Mouse (Mus musculus): ENCODE data around the gene P2ry2. TPM values are rescaled to one million over a fixed set of nuclear protein-coding genes. Genes with fewer than 3 reads are reported as not detected.

Gene P2ry2
- total and polyA plus RNA-seq, 2 experiments, result 4.1 to 15.4 TPM

DNA sequence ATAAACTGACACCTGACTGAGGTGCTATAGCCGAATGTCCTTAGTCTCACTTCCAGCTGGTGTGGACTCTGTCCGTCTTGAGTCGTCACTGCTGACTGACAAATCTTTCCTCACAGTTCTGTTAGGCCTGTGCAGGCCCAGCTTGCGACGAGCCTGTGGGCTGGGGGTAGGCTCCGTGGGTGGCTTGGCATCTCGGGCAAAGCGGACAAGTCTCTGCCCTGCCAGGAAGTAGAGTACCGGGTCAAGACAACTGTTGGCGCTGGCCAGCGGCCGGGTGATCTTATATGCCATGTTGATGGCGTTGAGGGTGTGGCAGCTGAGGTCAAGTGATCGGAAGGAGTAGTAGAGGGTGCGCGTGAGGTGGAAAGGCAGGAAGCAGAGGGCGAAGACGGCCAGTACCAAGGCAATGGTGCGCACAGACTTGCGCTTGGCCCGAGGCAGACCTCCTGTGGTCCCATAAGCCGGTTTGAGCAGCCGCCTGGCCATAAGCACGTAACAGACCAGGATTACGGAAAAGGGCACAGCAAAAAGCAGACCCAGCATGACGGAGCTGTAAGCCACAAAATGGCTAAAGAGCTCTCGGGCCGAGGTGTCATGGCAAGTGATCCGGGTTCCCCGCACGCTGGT lies 14.6 kb downstream of the P2ry2 start:
- TF ChIP-seq POLR2A (IDR thresholded peaks at IDR 0.05; ENCODE audit: extremely low read depth, insufficient read depth, low read length) (no peak), CTCF (IDR thresholded peaks at IDR 0.05; ENCODE audit: low read depth, low read length) (no peak)
- H3K36me3 ChIP-seq (ENCODE audit: control insufficient read depth, insufficient read depth, low read length), result no peaks in the 10 kb centered on the region
- DNase-seq (ENCODE audit: extremely low read depth, low read depth, low spot score), result no peak
- H3K79me2 ChIP-seq (ENCODE audit: control insufficient read depth, insufficient read depth, low read length), result no peaks in the 10 kb centered on the region
- H3K27ac ChIP-seq (replicated peaks; ENCODE audit: insufficient read depth, low read depth, low read length), result no peak overlapping the region
- peaks cover 24% of the 10 kb centered on the region for H3K4me1 ChIP-seq (ENCODE audit: control insufficient read depth, insufficient read depth, low read length)
- 95% methylated on average over 31 of the region's 31 CpGs for WGBS
- H3K9ac ChIP-seq (ENCODE audit: low read depth, low read length), result no peak overlapping the region
- no peak overlapping the region for H3K4me3 ChIP-seq (ENCODE audit: insufficient read depth, low read depth, low read length)
- H3K27me3 ChIP-seq (ENCODE audit: control insufficient read depth, insufficient read depth, low read length), result no peaks in the 10 kb centered on the region

DNA sequence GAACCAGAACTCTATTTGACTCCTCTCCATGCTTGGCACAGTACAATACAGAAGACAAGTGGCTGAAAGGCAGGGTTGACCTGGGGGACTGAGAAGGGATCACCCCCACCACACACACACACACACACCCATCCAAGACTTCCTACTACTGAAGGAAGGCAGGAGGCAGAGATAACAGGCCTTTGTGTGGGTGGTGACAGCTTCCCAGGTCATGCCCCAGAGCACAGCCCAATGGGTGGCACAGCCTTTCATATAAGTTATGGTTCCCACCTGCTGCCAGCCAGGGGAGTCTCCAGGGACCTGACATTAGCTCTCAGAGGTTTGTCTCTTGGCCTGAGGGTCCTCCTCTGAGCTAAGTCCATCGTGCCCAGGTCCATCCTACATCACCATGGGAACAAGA lies 15.5 kb downstream of the P2ry2 start:
- Histone ChIP-seq H3K36me3 (ENCODE audit: control insufficient read depth, insufficient read depth, low read length) (no peaks in the 10 kb centered on the region), H3K27ac (replicated peaks; ENCODE audit: insufficient read depth, low read depth, low read length) (no peak overlapping the region), H3K27me3 (ENCODE audit: control insufficient read depth, insufficient read depth, low read length) (no peaks in the 10 kb centered on the region), H3K4me3 (ENCODE audit: insufficient read depth, low read depth, low read length) (no peak overlapping the region), H3K9ac (ENCODE audit: low read depth, low read length) (no peak overlapping the region), H3K4me1 (ENCODE audit: control insufficient read depth, insufficient read depth, low read length) (peaks cover 16% of the 10 kb centered on the region), H3K79me2 (ENCODE audit: control insufficient read depth, insufficient read depth, low read length) (no peaks in the 10 kb centered on the region)
- WGBS, result 94% methylated on average over 1 of the region's 1 CpGs
- DNase-seq (ENCODE audit: extremely low read depth, low read depth, low spot score), result no peak
- no peak for TF ChIP-seq CTCF (IDR thresholded peaks at IDR 0.05; ENCODE audit: low read depth, low read length)
- no peak for TF ChIP-seq POLR2A (IDR thresholded peaks at IDR 0.05; ENCODE audit: extremely low read depth, insufficient read depth, low read length)

DNA sequence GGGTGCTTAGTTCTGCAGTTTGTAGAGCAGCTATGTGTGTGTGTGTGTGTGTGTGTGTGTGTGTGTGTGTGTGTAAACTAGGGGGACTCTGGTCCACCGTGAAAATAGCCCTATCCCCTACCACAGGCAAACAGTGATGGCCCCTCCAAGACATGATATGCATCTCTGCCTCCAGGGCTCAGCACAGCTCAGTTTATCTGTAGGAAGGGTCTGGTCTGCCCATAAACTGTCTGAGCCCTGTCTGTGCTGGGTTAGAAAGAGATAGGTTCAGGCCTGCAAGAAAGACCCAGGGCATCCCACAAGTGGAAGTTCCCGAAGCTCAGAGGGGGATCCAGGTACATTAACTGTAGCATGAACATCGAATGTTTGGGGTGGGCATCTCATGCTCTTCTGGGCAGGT lies 16.7 kb downstream of the P2ry2 start:
- TF ChIP-seq POLR2A (IDR thresholded peaks at IDR 0.05; ENCODE audit: extremely low read depth, insufficient read depth, low read length) (no peak), CTCF (IDR thresholded peaks at IDR 0.05; ENCODE audit: low read depth, low read length) (no peak)
- Histone ChIP-seq H3K9ac (ENCODE audit: low read depth, low read length) (no peak overlapping the region), H3K79me2 (ENCODE audit: control insufficient read depth, insufficient read depth, low read length) (no peaks in the 10 kb centered on the region), H3K36me3 (ENCODE audit: control insufficient read depth, insufficient read depth, low read length) (no peaks in the 10 kb centered on the region), H3K4me1 (ENCODE audit: control insufficient read depth, insufficient read depth, low read length) (peaks cover 13% of the 10 kb centered on the region), H3K4me3 (ENCODE audit: insufficient read depth, low read depth, low read length) (no peak overlapping the region), H3K27me3 (ENCODE audit: control insufficient read depth, insufficient read depth, low read length) (no peaks in the 10 kb centered on the region), H3K27ac (replicated peaks; ENCODE audit: insufficient read depth, low read depth, low read length) (no peak overlapping the region)
- WGBS, result 93% methylated on average over 3 of the region's 3 CpGs
- DNase-seq (ENCODE audit: extremely low read depth, low read depth, low spot score), result no peak

DNA sequence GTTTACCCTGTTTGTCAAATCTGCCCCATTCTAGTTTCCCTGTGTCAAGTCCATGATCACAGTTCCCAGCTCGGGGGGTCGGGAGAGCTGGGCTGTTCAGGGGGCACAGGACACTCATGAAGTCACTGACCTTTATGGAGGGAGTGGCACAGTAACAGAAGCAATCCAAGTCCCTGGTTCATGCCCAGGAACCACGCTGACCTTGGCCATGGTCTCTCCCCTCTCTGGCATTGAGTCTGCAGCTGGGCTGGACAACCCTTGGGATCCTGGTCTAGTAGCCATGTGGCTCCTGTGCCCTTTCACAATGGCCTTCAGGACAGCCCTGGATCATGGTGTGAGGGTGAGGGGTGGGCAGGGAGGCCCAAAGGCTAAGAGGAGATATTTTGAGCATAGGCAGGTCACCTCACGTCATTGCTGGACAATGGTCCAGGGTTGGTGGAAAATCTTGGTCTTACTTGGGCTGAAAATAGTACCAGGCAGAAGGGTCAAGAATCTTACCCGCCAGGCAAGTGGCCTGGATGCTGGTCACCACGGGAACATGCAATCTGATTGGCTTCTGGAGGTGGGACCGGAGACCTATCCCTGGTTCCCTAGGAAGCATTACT lies 17.3 kb downstream of the P2ry2 start:
- H3K9ac ChIP-seq (ENCODE audit: low read depth, low read length), result no peak overlapping the region
- peak; percentile 41 for DNase-seq (ENCODE audit: extremely low read depth, low read depth, low spot score)
- no peaks in the 10 kb centered on the region for H3K79me2 ChIP-seq (ENCODE audit: control insufficient read depth, insufficient read depth, low read length)
- peaks cover 13% of the 10 kb centered on the region for H3K4me1 ChIP-seq (ENCODE audit: control insufficient read depth, insufficient read depth, low read length)
- H3K36me3 ChIP-seq (ENCODE audit: control insufficient read depth, insufficient read depth, low read length), result no peaks in the 10 kb centered on the region
- WGBS, result 85% methylated on average over 7 of the region's 7 CpGs
- no peak overlapping the region for H3K27ac ChIP-seq (replicated peaks; ENCODE audit: insufficient read depth, low read depth, low read length)
- no peak overlapping the region for H3K4me3 ChIP-seq (ENCODE audit: insufficient read depth, low read depth, low read length)
- TF ChIP-seq POLR2A (IDR thresholded peaks at IDR 0.05; ENCODE audit: extremely low read depth, insufficient read depth, low read length) (no peak), CTCF (IDR thresholded peaks at IDR 0.05; ENCODE audit: low read depth, low read length) (no peak)
- H3K27me3 ChIP-seq (ENCODE audit: control insufficient read depth, insufficient read depth, low read length), result no peaks in the 10 kb centered on the region

DNA sequence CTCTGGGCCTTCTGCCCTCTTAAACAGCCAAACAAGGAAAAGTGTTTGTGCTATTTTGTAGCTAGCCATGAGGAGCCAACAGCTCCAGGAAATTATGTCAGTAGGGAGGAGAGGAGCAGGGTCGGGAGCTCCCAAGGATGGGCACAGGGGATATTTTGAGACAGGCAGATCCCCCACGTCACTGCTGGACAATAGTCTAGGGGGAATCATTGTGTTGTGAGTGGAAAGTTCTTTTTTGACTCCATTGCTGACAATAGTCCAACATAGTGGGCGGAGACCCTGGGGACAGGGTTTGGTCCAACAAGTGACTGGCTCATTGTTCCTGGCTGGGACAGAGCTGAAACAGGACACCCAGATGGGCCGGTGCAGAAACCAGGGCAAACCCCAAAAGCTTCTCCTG lies 19.5 kb downstream of the P2ry2 start:
- WGBS, result 78% methylated on average over 4 of the region's 4 CpGs
- Histone ChIP-seq H3K27ac (replicated peaks; ENCODE audit: insufficient read depth, low read depth, low read length) (no peak overlapping the region), H3K79me2 (ENCODE audit: control insufficient read depth, insufficient read depth, low read length) (no peaks in the 10 kb centered on the region), H3K36me3 (ENCODE audit: control insufficient read depth, insufficient read depth, low read length) (no peaks in the 10 kb centered on the region), H3K27me3 (ENCODE audit: control insufficient read depth, insufficient read depth, low read length) (no peaks in the 10 kb centered on the region), H3K4me3 (ENCODE audit: insufficient read depth, low read depth, low read length) (no peak overlapping the region), H3K9ac (ENCODE audit: low read depth, low read length) (no peak overlapping the region), H3K4me1 (ENCODE audit: control insufficient read depth, insufficient read depth, low read length) (peaks cover 13% of the 10 kb centered on the region)
- TF ChIP-seq CTCF (IDR thresholded peaks at IDR 0.05; ENCODE audit: low read depth, low read length) (no peak), POLR2A (IDR thresholded peaks at IDR 0.05; ENCODE audit: extremely low read depth, insufficient read depth, low read length) (no peak)
- DNase-seq (ENCODE audit: extremely low read depth, low read depth, low spot score), result no peak

DNA sequence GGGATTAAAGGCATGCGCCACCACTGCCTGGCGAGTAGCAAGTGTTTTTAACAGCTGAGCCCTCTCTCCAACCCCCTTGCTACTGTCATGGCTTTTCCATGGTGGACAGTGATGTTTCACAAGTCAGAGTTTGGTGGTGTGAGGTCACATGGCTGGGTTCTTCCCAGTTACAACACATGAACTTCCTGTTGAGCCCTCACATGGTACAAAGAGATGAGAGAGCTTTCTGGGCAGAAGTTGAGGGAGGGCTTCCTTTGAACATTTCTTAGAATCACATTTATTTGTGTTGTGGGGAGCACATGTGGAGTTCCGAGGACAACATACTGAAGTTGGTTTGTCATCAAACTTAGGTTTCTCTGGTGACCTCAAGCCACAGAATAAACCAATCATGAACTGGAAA lies 20.7 kb downstream of the P2ry2 start:
- no peaks in the 10 kb centered on the region for H3K36me3 ChIP-seq (ENCODE audit: control insufficient read depth, insufficient read depth, low read length)
- no peak for DNase-seq (ENCODE audit: extremely low read depth, low read depth, low spot score)
- H3K4me1 ChIP-seq (ENCODE audit: control insufficient read depth, insufficient read depth, low read length), result peaks cover 13% of the 10 kb centered on the region
- no peaks in the 10 kb centered on the region for H3K27me3 ChIP-seq (ENCODE audit: control insufficient read depth, insufficient read depth, low read length)
- H3K9ac ChIP-seq (ENCODE audit: low read depth, low read length), result no peak overlapping the region
- H3K4me3 ChIP-seq (ENCODE audit: insufficient read depth, low read depth, low read length), result no peak overlapping the region
- no peak overlapping the region for H3K27ac ChIP-seq (replicated peaks; ENCODE audit: insufficient read depth, low read depth, low read length)
- H3K79me2 ChIP-seq (ENCODE audit: control insufficient read depth, insufficient read depth, low read length), result no peaks in the 10 kb centered on the region
- TF ChIP-seq POLR2A (IDR thresholded peaks at IDR 0.05; ENCODE audit: extremely low read depth, insufficient read depth, low read length) (no peak), CTCF (IDR thresholded peaks at IDR 0.05; ENCODE audit: low read depth, low read length) (no peak)
- WGBS, result 96% methylated on average over 3 of the region's 3 CpGs

All from liver, adult 2 months (tissue).